Mouse (Mus musculus): Measurements from ENCODE around the gene Cldn34b4. TPM values are rescaled to one million over a fixed set of nuclear protein-coding genes. Genes with fewer than 3 reads are reported as not detected.

Gene Cldn34b4
- not detected in 2 replicates for polyA plus RNA-seq (2021; fragmentation: Nextera tagmentation)
- long read RNA-seq, experiment 1: 0 reads
- long read RNA-seq, experiment 2: 0 reads

DNA sequence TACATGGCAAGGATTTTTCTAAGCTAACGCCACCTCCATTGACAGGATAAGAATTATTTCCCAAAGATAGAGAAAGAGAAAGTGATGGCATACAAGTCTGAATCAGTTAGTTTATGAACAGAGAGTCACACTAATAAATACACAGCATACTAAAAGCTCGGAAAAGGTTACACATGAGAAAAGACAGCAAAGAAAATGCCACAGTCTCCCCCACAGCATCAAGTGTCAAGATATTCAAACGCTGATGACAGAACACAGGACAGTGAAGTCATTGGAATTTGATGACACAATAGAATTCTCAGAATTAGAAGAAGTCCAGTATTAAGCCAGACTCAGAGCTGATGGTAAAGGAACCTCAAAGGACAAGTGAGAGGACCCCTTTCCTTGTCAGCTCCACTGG is at the start of gene Cldn34b4:
TSS of gene Cldn34b4 (plus strand) at position 301 of the 400 bp plus-strand sequence.

Other genes starting within 250 kb of the Cldn34b4 start
- not detected in 2 replicates for gene Cldn34b3, start 129.0 kb upstream of the Cldn34b4 start, polyA plus RNA-seq (2021; fragmentation: Nextera tagmentation)
- gene Cldn34d, start 209.6 kb downstream of the Cldn34b4 start, polyA plus RNA-seq (2021; fragmentation: Nextera tagmentation): not detected in 2 replicates

Data from layer of hippocampus, adult 6 months (tissue).